Mouse (Mus musculus) heart, embryonic 16.5 days (tissue): ENCODE results near the gene Gm45837. TPM values are rescaled to one million over a fixed set of nuclear protein-coding genes. Genes with fewer than 3 reads are reported as not detected.

Source experiments
- ATAC-seq: fragments of 200-750 bp; cut with Nextera tagmentation; replicated peaks from 2 replicates; pipeline ENCODE4 v1.8.0; 2017; ENCODE audit warnings: moderate number of reproducible peaks; ENCODE audit not compliant: insufficient read depth, low FRiP score; ENCODE audit errors: extremely low read depth
- H3K27ac ChIP-seq: fragments of 300-500 bp; sonication (generic); 2 replicates; pipeline ENCODE4 v1.5.1; 2014; ENCODE audit warnings: mild to moderate bottlenecking, low read length, control low read depth, moderate library complexity
- H3K27me3 ChIP-seq: fragments of 300-500 bp; sonication (generic); 2 replicates; pipeline ENCODE4 v1.6.1; 2014; ENCODE audit warnings: low read length, mixed read lengths; ENCODE audit not compliant: control insufficient read depth, insufficient read depth
- H3K36me3 ChIP-seq: fragments of 300-500 bp; sonication (generic); 2 replicates; pipeline ENCODE4 v1.6.1; 2014; ENCODE audit not compliant: control insufficient read depth, insufficient read depth
- H3K4me1 ChIP-seq: fragments of 300-500 bp; sonication (generic); 2 replicates; pipeline ENCODE4 v1.6.1; 2014; ENCODE audit warnings: low read length, mixed read lengths; ENCODE audit not compliant: control insufficient read depth, insufficient read depth
- H3K4me2 ChIP-seq: fragments of 300-500 bp; sonication (generic); 2 replicates; pipeline ENCODE4 v1.6.1; 2014; ENCODE audit warnings: low read depth, mild to moderate bottlenecking, control low read depth, low read length
- H3K4me3 ChIP-seq: fragments of 300-500 bp; sonication (generic); 2 replicates; pipeline ENCODE4 v1.5.1; 2014; ENCODE audit warnings: mild to moderate bottlenecking, control low read depth, low read length
- H3K9ac ChIP-seq: fragments of 300-500 bp; sonication (generic); 2 replicates; pipeline ENCODE4 v1.6.1; 2014; ENCODE audit warnings: low read length, control low read depth
- H3K9me3 ChIP-seq: fragments of 300-500 bp; sonication (generic); replicated peaks from 2 replicates; pipeline ENCODE4 v1.6.1; 2016; ENCODE audit warnings: low read length; ENCODE audit not compliant: control insufficient read depth
- WGBS: fragments of 180-500 bp; shearing (Covaris S2); extraction: QIAGEN DNeasy Blood & Tissue Kit; methylation state at CpG from one replicate; pipeline ENCODE4 v1.1.7; 2014; 5-methylcytosine and 5-hydroxymethylcytosine counted together
- polyA plus RNA-seq: library from polyadenylated mRNA; unstranded; fragments of >200 nt; fragmentation: Nextera tagmentation; extraction: Ambion mirVana; gene quantifications from 2 replicates; pipeline ENCODE4 v1.2.1, GENCODE M21; 2015

The Gm45837 gene
- 2.0 and 7.8 TPM in 2 replicates for polyA plus RNA-seq

- 75% methylated on average over 11 of the region's 11 CpGs for WGBS
- H3K4me1 ChIP-seq, result peaks cover 22% of the 10 kb centered on the region
- H3K4me3 ChIP-seq, result no peak within 1 kb of the TSS
- H3K9me3 ChIP-seq, result no peaks in the 10 kb centered on the region
- H3K27ac ChIP-seq, result no peak within 1 kb of the TSS
- no peak within 1 kb of the TSS for H3K9ac ChIP-seq
- ATAC-seq, result no peak
- peaks cover 27% of the 10 kb centered on the region for H3K36me3 ChIP-seq
- H3K4me2 ChIP-seq, result no peak within 1 kb of the TSS
- no peaks in the 10 kb centered on the region for H3K27me3 ChIP-seq
These were observed at the start of gene Gm45837 for GRCm38 (mm10) chr7:101410267-101410936. Gm45837 (plus strand) TSS chr7:101410886.

GRCm38 (mm10) chr7:101361021-101361420 lies 49.7 kb upstream of the Gm45837 start:
- Histone ChIP-seq H3K9me3 (no peaks in the 10 kb centered on the region), H3K4me1 (peaks cover 4% of the 10 kb centered on the region), H3K9ac (no peak overlapping the region), H3K27me3 (no peaks in the 10 kb centered on the region), H3K27ac (no peak overlapping the region), H3K4me3 (no peak overlapping the region), H3K36me3 (no peaks in the 10 kb centered on the region), H3K4me2 (no peak overlapping the region)
- ATAC-seq, result no peak
- WGBS, result 80% methylated on average over 4 of the region's 4 CpGs

DNA sequence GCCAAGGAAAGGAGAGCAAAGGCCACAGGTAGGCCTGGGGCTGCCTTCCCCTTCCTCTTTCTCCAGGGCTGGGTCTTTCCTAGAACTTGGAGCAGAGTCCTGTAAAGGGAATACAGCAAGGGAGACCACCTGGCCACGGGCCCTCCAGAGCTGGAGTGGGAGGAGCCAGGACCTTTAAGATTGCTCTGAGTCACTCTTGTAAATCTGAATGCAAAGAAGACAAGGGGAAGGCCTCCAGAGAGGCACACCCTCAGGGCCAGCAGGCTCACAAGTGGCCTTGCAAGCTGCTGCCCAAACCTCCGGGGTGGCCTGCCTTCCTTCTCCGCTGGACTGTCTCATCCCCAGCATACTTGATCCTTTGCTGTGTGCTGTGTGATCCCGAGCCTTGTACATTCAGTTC lies 48.9 kb upstream of the Gm45837 start:
- Histone ChIP-seq H3K4me2 (no peak overlapping the region), H3K27me3 (no peaks in the 10 kb centered on the region), H3K36me3 (no peaks in the 10 kb centered on the region), H3K9me3 (no peaks in the 10 kb centered on the region), H3K9ac (no peak overlapping the region), H3K4me1 (peaks cover 4% of the 10 kb centered on the region), H3K27ac (no peak overlapping the region), H3K4me3 (no peak overlapping the region)
- ATAC-seq, result no peak; the same call in 1 of the 2 replicates
- whole genome bisulfite sequencing, result 64% methylated on average over 4 of the region's 4 CpGs

DNA sequence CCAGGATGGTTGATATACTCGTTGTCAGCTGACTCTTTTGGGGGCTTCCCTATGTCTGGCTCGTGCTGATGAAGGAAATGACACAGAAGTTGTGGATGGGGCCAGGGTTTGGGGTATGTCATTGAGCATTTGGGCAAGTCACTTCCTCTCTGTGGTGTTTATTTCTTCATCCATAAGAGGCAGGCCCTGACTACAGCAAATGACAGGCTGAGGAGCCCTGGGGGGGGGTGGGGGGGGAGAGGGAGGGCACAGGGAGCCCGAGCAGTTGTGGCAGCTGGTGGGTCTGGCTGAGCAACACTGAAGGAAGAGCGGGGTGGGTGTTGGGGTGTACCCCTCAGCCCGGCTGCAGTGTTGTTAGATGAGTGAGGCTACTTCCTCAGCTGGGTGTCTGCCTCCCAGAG lies 47.9 kb upstream of the Gm45837 start:
- WGBS, result 59% methylated on average over 5 of the region's 5 CpGs
- Histone ChIP-seq H3K4me3 (no peak overlapping the region), H3K27ac (no peak overlapping the region)

GRCm38 (mm10) chr7:101363914-101364313 lies 46.8 kb upstream of the Gm45837 start:
- H3K4me2 ChIP-seq, result no peak overlapping the region
- no peaks in the 10 kb centered on the region for H3K27me3 ChIP-seq
- ATAC-seq, result no peak
- H3K27ac ChIP-seq, result no peak overlapping the region
- whole genome bisulfite sequencing, result 70% methylated on average over 5 of the region's 5 CpGs
- H3K9me3 ChIP-seq, result no peaks in the 10 kb centered on the region
- H3K4me1 ChIP-seq, result no peaks in the 10 kb centered on the region; the same call in 1 of the 2 replicates
- no peak overlapping the region for H3K9ac ChIP-seq
- H3K4me3 ChIP-seq, result no peak overlapping the region
- H3K36me3 ChIP-seq, result no peaks in the 10 kb centered on the region

More for the DNA sequence above, 47.9 kb upstream of the Gm45837 start:
- Histone ChIP-seq H3K36me3 (no peaks in the 10 kb centered on the region), H3K4me1 (no peaks in the 10 kb centered on the region; the same call in 1 of the 2 replicates), H3K27me3 (no peaks in the 10 kb centered on the region), H3K9me3 (no peaks in the 10 kb centered on the region), H3K4me2 (no peak overlapping the region), H3K9ac (no peak overlapping the region)
- 0 out of 2 replicates have a peak, but pooled peaks have one; percentile 46 for ATAC-seq

DNA sequence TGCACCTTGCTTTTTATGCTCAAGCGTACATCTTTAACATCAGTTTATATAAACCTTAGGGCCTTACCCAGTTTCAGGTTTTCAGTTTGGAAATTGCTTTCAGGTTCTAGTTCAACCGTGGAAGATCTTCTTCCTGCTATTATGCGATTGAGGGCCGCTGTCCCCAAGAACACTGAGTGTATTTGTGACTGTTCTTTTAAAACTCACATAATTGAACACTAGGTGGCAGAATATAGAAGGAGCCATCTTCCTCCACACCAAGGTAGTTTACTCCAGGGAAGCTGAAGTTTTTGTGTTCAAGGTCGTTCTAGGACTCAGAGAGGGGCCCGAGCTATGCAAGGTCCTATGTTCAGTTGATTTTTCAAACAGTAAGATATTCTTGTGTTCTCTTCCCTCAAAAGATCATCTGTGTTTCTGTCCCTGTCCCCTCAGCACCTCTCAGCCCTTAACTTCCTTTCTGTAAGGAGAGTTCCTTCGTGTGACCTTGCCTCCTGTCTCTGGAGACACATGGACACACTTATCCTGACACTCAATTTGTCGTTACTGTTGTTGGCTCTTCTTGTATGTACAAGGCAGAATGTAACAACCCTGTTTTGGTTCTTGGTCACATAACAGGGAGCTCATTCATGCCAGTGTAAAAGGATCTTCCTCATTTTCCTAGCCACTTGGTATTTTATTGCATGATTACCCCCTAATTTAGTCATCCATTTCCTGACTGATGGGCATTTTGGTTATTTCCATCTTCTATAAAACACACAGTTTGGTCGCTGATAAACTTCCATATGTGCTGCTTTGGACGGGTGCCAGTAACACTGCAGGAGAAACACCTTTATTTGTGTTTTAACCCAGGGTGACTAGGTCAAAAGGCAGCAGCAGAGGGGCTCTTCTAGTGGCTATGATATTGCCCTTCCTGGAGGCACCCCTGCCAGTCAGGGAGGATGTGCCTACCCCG lies 42.5 kb upstream of the Gm45837 start:
- H3K27me3 ChIP-seq, result no peaks in the 10 kb centered on the region
- no peaks in the 10 kb centered on the region for H3K9me3 ChIP-seq
- no peak overlapping the region for H3K27ac ChIP-seq
- H3K4me1 ChIP-seq, result no peaks in the 10 kb centered on the region
- H3K9ac ChIP-seq, result no peak overlapping the region
- no peaks in the 10 kb centered on the region for H3K36me3 ChIP-seq
- WGBS, result 54% methylated on average over 11 of the region's 11 CpGs
- H3K4me2 ChIP-seq, result no peak overlapping the region
- ATAC-seq, result no peak
- H3K4me3 ChIP-seq, result no peak overlapping the region

GRCm38 (mm10) chr7:101369666-101370065 lies 41.0 kb upstream of the Gm45837 start:
- Histone ChIP-seq H3K9ac (no peak overlapping the region), H3K4me3 (no peak overlapping the region), H3K27me3 (no peaks in the 10 kb centered on the region), H3K27ac (no peak overlapping the region), H3K4me1 (no peaks in the 10 kb centered on the region), H3K4me2 (no peak overlapping the region), H3K36me3 (no peaks in the 10 kb centered on the region), H3K9me3 (no peaks in the 10 kb centered on the region)
- 80% methylated on average over 7 of the region's 7 CpGs for WGBS
- ATAC-seq, result no peak

DNA sequence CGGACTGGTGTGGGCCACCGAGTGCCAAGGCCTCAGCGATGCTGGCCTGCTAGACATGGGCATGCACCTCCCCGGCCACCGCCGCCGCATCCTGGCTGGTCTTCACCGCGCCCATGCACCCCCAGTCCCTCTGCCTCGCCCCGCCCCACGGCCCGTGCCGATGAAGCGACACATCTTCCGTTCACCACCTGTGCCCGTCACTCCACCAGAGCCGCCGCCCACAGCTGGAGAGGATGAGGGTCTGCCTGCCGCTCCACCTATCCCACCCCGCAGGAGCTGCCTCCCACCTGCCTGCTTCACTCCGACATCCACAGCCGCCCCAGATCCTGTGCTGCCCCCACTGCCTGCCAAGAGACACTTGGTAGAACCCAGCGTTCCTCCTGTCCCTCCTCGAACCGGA lies 37.6 kb upstream of the Gm45837 start:
- WGBS, result 79% methylated on average over 26 of the region's 26 CpGs
- Histone ChIP-seq H3K4me1 (peaks cover 4% of the 10 kb centered on the region; the same call in 1 of the 2 replicates), H3K4me2 (no peak overlapping the region), H3K9ac (no peak overlapping the region), H3K27me3 (no peaks in the 10 kb centered on the region), H3K4me3 (no peak overlapping the region), H3K36me3 (no peaks in the 10 kb centered on the region), H3K27ac (no peak overlapping the region), H3K9me3 (no peaks in the 10 kb centered on the region)
- ATAC-seq, result no peak

DNA sequence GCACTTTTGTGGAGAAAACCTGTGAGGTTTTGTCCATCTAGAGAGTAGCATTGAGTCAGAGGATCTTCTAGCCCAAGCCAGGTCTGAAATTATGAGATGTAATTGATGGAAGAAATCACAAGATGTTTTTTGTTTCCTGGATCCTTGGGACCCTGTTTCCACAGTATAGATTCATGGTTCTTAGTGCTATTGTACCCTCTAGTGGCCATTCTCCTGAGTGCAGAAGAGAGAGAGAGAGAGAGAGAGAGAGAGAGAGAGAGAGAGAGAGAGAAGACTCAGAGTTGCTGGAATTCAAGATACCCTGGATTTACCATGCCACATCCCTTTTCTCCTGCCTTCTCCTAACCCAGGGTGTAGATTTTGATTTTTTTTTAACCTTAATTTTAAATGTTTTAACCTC lies 36.5 kb upstream of the Gm45837 start:
- H3K4me2 ChIP-seq, result no peak overlapping the region
- no peak for ATAC-seq
- no peak overlapping the region for H3K9ac ChIP-seq
- H3K4me3 ChIP-seq, result no peak overlapping the region
- no peaks in the 10 kb centered on the region for H3K36me3 ChIP-seq
- H3K4me1 ChIP-seq, result peaks cover 15% of the 10 kb centered on the region
- H3K27me3 ChIP-seq, result no peaks in the 10 kb centered on the region
- no peak overlapping the region for H3K27ac ChIP-seq
- H3K9me3 ChIP-seq, result no peaks in the 10 kb centered on the region
